Mouse (Mus musculus) hindbrain, embryonic 15.5 days (tissue): ENCODE results near the gene Bok. TPM values are rescaled to one million over a fixed set of nuclear protein-coding genes. Genes with fewer than 3 reads are reported as not detected.
A peak's percentile ranks its signal among the peaks of the same experiment; 100 is the strongest.

Source experiments
- ATAC-seq: fragments of 200-750 bp; cut with Nextera tagmentation; 2 replicates; pipeline ENCODE4 v1.8.0; 2017; ENCODE audit warnings: low read depth, moderate number of reproducible peaks, moderate TSS enrichment; ENCODE audit not compliant: low FRiP score
- H3K27ac ChIP-seq: fragments of 300-500 bp; sonication (generic); replicated peaks from 2 replicates; pipeline ENCODE4 v1.5.1; 2015; ENCODE audit warnings: mild to moderate bottlenecking, inconsistent platforms
- H3K27me3 ChIP-seq: fragments of 300-500 bp; sonication (generic); 2 replicates; pipeline ENCODE4 v1.6.1; 2015; ENCODE audit warnings: control low read depth, inconsistent platforms
- H3K36me3 ChIP-seq: fragments of 300-500 bp; sonication (generic); 2 replicates; pipeline ENCODE4 v1.6.1; 2015; ENCODE audit warnings: control low read depth, inconsistent platforms
- H3K4me1 ChIP-seq: fragments of 300-500 bp; sonication (generic); replicated peaks from 2 replicates; pipeline ENCODE4 v1.6.1; 2015; ENCODE audit warnings: control low read depth, inconsistent platforms
- H3K4me2 ChIP-seq: fragments of 300-500 bp; sonication (generic); 2 replicates; pipeline ENCODE4 v1.6.1; 2015; ENCODE audit warnings: moderate library complexity, mild to moderate bottlenecking, inconsistent platforms
- H3K4me3 ChIP-seq: fragments of 300-500 bp; sonication (generic); 2 replicates; pipeline ENCODE4 v1.5.1; 2015; ENCODE audit warnings: mild to moderate bottlenecking, inconsistent platforms
- H3K9ac ChIP-seq: fragments of 300-500 bp; sonication (generic); 2 replicates; pipeline ENCODE4 v1.6.1; 2015; ENCODE audit warnings: inconsistent platforms
- H3K9me3 ChIP-seq: fragments of 300-500 bp; sonication (generic); 2 replicates; pipeline ENCODE4 v1.6.1; 2016; ENCODE audit warnings: control low read depth, inconsistent platforms
- WGBS: fragments of 180-500 bp; shearing (Covaris S2); methylation state at CpG from one replicate; pipeline ENCODE4 v1.1.7; 2015; 5-methylcytosine and 5-hydroxymethylcytosine counted together
- polyA plus RNA-seq: library from polyadenylated mRNA; unstranded; fragments of >200 nt; fragmentation: Nextera tagmentation; extraction: Ambion mirVana; gene quantifications from 2 replicates; pipeline ENCODE4 v1.2.1, GENCODE M21; 2015

Gene Bok
- polyA plus RNA-seq, 1 experiment from 2014 or later: 108 TPM

DNA sequence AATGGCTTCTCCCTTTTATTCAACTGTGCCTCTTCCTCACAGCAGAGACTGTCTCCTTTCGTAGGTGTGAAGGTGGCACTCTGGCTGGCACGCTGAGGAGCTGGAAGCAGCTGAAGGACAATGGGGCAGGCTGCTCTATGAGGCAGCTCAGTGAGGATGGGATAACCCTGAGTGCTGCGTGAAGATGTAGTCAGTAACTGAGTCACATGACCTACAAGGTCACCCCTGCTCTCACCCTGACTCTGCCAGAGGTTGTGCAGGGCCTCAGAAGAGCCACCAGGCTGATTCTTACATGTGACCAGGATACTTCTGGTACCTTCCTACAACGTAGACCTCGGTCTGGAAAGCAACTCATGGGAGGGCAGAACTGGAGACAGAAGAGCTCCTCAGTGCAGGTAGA is 40.2 kb downstream of the Bok start:
- 95% methylated on average over 5 of the region's 5 CpGs for WGBS
- no peak for ATAC-seq
- H3K4me2 ChIP-seq: no peak overlapping the region
- no peak overlapping the region for H3K9ac ChIP-seq
- no peaks in the 10 kb centered on the region for H3K4me1 ChIP-seq
- peaks cover 7% of the 10 kb centered on the region for H3K36me3 ChIP-seq
- no peak overlapping the region for H3K4me3 ChIP-seq
- no peaks in the 10 kb centered on the region for H3K9me3 ChIP-seq
- H3K27me3 ChIP-seq: no peaks in the 10 kb centered on the region
- no peak overlapping the region for H3K27ac ChIP-seq

DNA sequence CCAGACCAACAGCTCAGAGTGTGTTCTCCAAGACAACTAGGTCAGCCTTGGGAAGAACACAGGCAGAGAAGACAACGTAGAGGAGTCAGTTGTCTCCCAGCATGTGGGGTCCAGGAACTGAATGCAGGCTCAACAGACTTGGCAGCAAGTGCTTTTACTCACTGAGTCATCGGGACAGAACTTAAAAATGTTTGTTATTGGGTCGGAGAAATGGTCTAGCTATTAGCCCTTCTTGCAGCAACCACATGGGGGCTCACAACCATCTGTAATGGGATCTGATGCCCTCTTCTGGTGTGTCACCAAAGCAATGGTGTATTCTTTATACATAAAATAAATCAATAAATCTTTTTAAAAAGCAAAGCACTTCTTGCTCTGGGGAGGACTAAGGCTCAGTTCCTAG is 40.7 kb downstream of the Bok start:
- Histone ChIP-seq H3K4me1 (0 out of 2 replicates have a peak, but pooled peaks cover under 1% of the 10 kb centered on the region), H3K4me2 (no peak overlapping the region), H3K4me3 (no peak overlapping the region), H3K36me3 (peaks cover 7% of the 10 kb centered on the region), H3K27me3 (no peaks in the 10 kb centered on the region), H3K27ac (no peak overlapping the region), H3K9me3 (no peaks in the 10 kb centered on the region), H3K9ac (no peak overlapping the region)
- ATAC-seq: no peak
- WGBS: 75% methylated on average over 3 of the region's 3 CpGs

- WGBS: 71% methylated on average over 3 of the region's 3 CpGs
- no peak overlapping the region for H3K9ac ChIP-seq
- H3K27me3 ChIP-seq: no peaks in the 10 kb centered on the region
- H3K36me3 ChIP-seq: peaks cover 7% of the 10 kb centered on the region
- H3K4me1 ChIP-seq: peaks cover 7% of the 10 kb centered on the region
- peak; percentile 23; the same call in 1 of the 2 replicates for ATAC-seq
- no peak overlapping the region for H3K27ac ChIP-seq
- H3K4me2 ChIP-seq: no peak overlapping the region
- no peak overlapping the region for H3K4me3 ChIP-seq
- H3K9me3 ChIP-seq: no peaks in the 10 kb centered on the region
Observed at GRCm38 (mm10) chr1:93726974-93727373, 41.5 kb downstream of the Bok start.

DNA sequence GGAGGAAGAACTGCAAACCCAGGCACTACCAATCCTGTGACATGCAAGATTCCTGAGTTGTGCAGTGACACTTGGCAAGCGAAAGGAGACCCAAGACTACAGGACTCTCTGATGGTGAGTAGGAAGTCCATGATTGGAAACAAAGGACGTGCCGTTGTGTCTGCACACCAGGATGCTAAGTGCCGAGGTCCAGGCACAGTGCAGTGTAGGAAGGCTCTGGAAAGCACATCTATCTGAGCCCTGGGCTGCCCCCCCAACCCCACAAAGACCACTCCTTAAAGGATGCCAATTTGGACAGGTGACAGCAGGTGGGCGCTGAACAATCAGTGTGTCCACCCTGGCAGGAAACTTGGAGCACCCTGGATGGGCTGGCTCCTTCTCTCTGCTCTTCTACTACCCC is 45.6 kb downstream of the Bok start:
- ATAC-seq: 0 out of 2 replicates have a peak, but pooled peaks have one; percentile 27
- Histone ChIP-seq H3K4me3 (no peak overlapping the region), H3K4me2 (peak overlapping the region; percentile 22), H3K9ac (no peak overlapping the region), H3K9me3 (no peaks in the 10 kb centered on the region), H3K27ac (no peak overlapping the region), H3K27me3 (no peaks in the 10 kb centered on the region), H3K4me1 (peaks cover 12% of the 10 kb centered on the region), H3K36me3 (no peaks in the 10 kb centered on the region)
- WGBS: 87% methylated on average over 5 of the region's 5 CpGs

- H3K36me3 ChIP-seq: no peaks in the 10 kb centered on the region
- peaks cover 12% of the 10 kb centered on the region for H3K4me1 ChIP-seq
- no peak overlapping the region for H3K4me3 ChIP-seq
- H3K27me3 ChIP-seq: no peaks in the 10 kb centered on the region
- no peaks in the 10 kb centered on the region for H3K9me3 ChIP-seq
- WGBS: 12% methylated on average over 3 of the region's 3 CpGs
- H3K27ac ChIP-seq: peak overlapping the region; percentile 78
- H3K9ac ChIP-seq: no peak overlapping the region
- peak overlapping the region; percentile 22; the same call in 1 of the 2 replicates for H3K4me2 ChIP-seq
- peak; percentile 55 for ATAC-seq
Observed at GRCm38 (mm10) chr1:93731880-93732281, 46.4 kb downstream of the Bok start.

GRCm38 (mm10) chr1:93735859-93736258 is 50.4 kb downstream of the Bok start:
- Histone ChIP-seq H3K27ac (no peak overlapping the region), H3K27me3 (no peaks in the 10 kb centered on the region), H3K4me1 (peaks cover 12% of the 10 kb centered on the region), H3K36me3 (no peaks in the 10 kb centered on the region), H3K9me3 (no peaks in the 10 kb centered on the region), H3K4me3 (no peak overlapping the region), H3K4me2 (no peak overlapping the region), H3K9ac (no peak overlapping the region)
- 94% methylated on average over 3 of the region's 3 CpGs for WGBS
- ATAC-seq: no peak

- Histone ChIP-seq H3K27ac (no peak overlapping the region), H3K4me3 (no peak overlapping the region), H3K27me3 (no peaks in the 10 kb centered on the region), H3K9me3 (no peaks in the 10 kb centered on the region), H3K4me1 (no peaks in the 10 kb centered on the region), H3K9ac (no peak overlapping the region), H3K36me3 (no peaks in the 10 kb centered on the region), H3K4me2 (no peak overlapping the region)
- no peak for ATAC-seq
- WGBS: 95% methylated on average over 5 of the region's 5 CpGs
Observed at GRCm38 (mm10) chr1:93737711-93738110, 52.3 kb downstream of the Bok start.

DNA sequence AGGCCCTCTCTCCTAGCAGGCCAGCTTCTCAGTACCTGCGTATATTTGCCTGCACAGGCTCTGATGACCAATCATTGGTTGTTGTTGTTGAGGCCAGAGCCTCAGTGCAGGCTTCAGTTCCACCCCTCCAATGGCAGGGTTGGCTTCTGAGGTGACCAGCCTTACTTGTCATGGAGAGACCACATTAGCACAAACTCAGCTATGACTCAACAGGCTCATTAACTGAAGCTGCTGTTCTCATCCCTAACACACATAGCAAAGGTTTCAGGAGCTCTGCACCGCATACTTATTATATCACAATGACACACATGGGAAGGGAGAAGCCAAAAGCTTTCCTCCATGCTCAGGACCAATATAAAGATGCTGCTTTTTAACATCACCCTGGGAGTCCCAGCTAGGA is 55.2 kb downstream of the Bok start:
- Histone ChIP-seq H3K36me3 (no peaks in the 10 kb centered on the region), H3K4me2 (no peak overlapping the region), H3K27me3 (no peaks in the 10 kb centered on the region), H3K4me3 (no peak overlapping the region), H3K9ac (no peak overlapping the region), H3K4me1 (no peaks in the 10 kb centered on the region), H3K27ac (no peak overlapping the region), H3K9me3 (no peaks in the 10 kb centered on the region)
- no peak for ATAC-seq
- 89% methylated on average over 2 of the region's 2 CpGs for WGBS

- no peaks in the 10 kb centered on the region for H3K4me1 ChIP-seq
- no peak overlapping the region for H3K4me2 ChIP-seq
- H3K27ac ChIP-seq: no peak overlapping the region
- no peak for ATAC-seq
- no peaks in the 10 kb centered on the region for H3K27me3 ChIP-seq
- H3K9me3 ChIP-seq: no peaks in the 10 kb centered on the region
- no peak overlapping the region for H3K4me3 ChIP-seq
- no peak overlapping the region for H3K9ac ChIP-seq
- WGBS: 88% methylated on average over 4 of the region's 4 CpGs
- no peaks in the 10 kb centered on the region for H3K36me3 ChIP-seq
Observed at GRCm38 (mm10) chr1:93741987-93742386, 56.5 kb downstream of the Bok start.

DNA sequence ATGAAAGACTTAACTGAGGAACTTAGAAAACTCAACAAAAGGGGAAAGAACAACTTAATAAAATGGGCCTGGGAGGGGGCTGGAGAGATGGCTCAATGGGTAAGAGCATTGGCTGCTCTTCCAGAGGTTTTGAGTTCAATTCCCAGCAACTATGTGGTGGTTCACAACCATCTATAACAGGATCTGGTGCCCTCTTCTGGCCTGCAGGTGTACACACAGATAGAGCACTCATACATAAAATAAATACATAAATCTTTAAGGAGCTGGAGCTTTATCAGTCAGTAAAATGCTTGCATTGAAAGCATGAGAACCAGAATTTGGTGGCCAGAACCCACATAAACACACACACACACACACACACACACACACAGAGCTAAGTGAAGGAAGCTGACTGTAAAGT is 57.5 kb downstream of the Bok start:
- H3K4me2 ChIP-seq: no peak overlapping the region
- no peaks in the 10 kb centered on the region for H3K4me1 ChIP-seq
- no peaks in the 10 kb centered on the region for H3K36me3 ChIP-seq
- no peaks in the 10 kb centered on the region for H3K27me3 ChIP-seq
- no peak for ATAC-seq
- no peak overlapping the region for H3K9ac ChIP-seq
- H3K27ac ChIP-seq: no peak overlapping the region
- no peaks in the 10 kb centered on the region for H3K9me3 ChIP-seq
- H3K4me3 ChIP-seq: no peak overlapping the region

Other genes with a start within 250 kb of the Bok start
- 66.9 and 82.4 TPM in 2 replicates for gene Hdlbp, start 206.8 kb upstream of the Bok start, polyA plus RNA-seq
- 4.9 and 5.1 TPM in 2 replicates for gene Farp2, start 173.6 kb upstream of the Bok start, polyA plus RNA-seq
- gene Stk25, start 27.0 kb upstream of the Bok start, polyA plus RNA-seq: 326 and 365 TPM in 2 replicates
- 84.5 and 100 TPM in 2 replicates for gene Atg4b, start 65.8 kb downstream of the Bok start, polyA plus RNA-seq
- 43.8 and 50.9 TPM in 2 replicates for gene Thap4, start 69.2 kb downstream of the Bok start, polyA plus RNA-seq
- 146 and 148 TPM in 2 replicates for gene Dtymk, start 116.3 kb downstream of the Bok start, polyA plus RNA-seq
- 9.8 and 9.9 TPM in 2 replicates for gene Ing5, start 118.3 kb downstream of the Bok start, polyA plus RNA-seq
- gene D2hgdh, start 139.2 kb downstream of the Bok start, polyA plus RNA-seq: 16.9 and 17.1 TPM in 2 replicates
- not detected in 2 replicates for gene Gal3st2, start 175.6 kb downstream of the Bok start, polyA plus RNA-seq
- gene Gal3st2b, start 232.7 kb downstream of the Bok start, polyA plus RNA-seq: not detected in 2 replicates